Mouse (Mus musculus) testis, postnatal 14 days (tissue): ENCODE data around the gene Mark3.
A peak's percentile ranks its signal among the peaks of the same experiment; 100 is the strongest.

Experiments used
- DNase-seq: peaks from one replicate; pipeline ENCODE4 v3.0.0; 2021; ENCODE audit warnings: low spot score

The Mark3 gene

DNA sequence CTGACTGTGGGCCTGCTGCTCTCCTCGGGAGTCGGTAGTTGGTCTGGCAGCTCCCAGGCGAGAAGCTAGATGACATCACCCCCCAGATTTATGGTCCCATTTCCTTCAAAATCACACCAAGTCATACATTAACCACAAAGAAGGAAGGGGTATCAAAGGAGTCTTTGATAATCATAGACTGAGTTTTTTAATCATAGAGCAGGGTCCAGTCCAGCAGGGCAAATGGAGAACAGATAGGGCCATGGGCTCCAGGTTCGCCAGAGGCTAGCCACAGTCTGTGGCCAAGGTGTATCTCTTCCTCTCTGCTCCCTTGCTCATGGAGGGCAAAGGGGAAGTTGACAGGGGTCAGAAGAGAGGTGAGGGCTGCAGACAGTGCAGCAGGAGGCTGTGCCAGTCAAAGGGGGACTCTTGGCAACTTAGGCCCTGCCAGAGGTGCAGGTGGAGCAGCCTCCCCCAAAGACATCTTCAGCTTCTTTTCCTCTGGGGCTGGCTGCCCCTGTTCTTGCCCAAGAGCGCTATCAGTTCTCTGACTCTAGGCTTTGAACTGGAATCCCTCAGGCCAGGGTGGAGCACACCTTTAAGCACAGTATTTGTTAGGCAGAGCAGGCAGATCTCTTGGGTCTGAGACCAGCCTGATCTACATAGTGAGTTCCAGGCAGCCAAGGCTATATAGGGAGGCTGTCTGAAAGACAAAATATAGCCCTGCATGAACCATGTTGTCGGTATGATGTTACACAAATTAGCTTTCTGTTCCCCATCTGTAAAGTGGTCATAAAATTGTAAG, 101.7 kb downstream of the Mark3 start:
- no peak for DNase-seq

DNA sequence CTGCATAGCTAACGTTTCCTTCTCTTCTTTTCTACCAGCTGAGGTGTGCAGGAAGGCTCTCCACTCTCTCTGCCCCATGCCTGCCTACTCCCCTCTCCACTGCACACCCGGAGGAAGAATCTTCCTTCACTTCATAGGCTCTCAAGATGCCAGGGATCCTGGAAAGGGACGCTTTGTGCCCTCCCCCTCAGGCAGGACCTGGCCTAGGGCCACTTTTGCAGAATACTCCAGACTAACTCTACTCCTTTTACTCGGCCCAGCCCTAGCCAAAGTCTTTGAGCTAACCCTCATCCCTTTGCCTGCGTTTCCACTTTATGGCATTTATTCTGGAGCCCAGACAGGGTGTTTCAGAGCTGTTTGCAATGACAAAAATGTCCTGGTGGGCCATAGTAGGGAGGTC, 103.1 kb downstream of the Mark3 start:
- DNase-seq: peak; percentile 50

DNA sequence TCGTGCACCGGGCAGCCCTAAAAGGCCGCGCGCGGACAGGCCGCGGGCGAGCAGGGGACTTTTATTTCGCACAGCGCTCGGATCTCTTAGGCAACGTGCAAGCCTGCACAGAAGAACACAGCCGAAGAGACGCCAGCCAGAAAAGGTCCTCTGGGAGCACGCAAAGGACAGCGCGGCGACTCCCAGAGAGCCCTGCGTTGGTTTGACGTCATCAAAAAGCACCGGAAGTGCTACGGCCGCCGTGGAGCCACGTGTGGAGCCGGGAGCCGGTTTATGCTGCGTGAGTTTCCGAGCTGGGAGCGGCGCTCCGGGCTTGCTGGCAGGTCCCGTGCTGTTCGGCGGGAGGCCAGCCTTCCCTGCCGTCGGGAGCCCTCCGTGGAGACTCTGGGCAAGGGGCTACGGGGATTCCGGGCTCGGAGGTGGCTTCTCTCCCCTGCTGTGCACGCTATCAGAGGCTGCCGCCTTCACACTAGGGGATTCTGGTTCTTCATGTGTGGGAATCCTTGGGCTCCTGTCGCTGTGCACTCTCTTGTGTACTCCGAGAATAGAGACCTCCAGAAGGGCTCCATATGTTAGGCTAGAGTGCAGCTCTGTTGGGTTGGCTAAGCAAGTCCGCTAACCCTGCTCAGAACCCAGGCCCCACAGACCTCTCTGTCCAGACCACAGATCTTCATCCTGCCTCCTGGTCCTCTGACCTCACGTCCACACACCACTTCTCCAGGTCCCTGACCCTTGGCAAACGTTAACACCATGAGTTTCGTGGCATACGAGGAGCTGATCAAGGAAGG, 103.8 kb downstream of the Mark3 start, which contains the start of gene Trmt61a:
TSS of gene Trmt61a (plus strand) at position 224 of the 788 bp plus-strand sequence.
- DNase-seq: peak; percentile 90

DNA sequence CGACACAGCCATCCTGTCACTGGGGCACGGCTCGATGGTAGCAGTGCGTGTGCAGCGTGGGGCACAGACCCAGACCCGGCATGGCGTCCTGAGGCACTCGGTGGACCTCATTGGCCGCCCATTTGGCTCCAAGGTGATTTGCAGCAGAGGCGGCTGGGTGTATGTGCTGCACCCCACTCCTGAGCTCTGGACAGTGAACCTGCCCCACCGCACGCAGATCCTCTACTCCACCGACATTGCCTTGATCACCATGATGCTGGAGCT, 104.3 kb downstream of the Mark3 start:
- no peak for DNase-seq

DNA sequence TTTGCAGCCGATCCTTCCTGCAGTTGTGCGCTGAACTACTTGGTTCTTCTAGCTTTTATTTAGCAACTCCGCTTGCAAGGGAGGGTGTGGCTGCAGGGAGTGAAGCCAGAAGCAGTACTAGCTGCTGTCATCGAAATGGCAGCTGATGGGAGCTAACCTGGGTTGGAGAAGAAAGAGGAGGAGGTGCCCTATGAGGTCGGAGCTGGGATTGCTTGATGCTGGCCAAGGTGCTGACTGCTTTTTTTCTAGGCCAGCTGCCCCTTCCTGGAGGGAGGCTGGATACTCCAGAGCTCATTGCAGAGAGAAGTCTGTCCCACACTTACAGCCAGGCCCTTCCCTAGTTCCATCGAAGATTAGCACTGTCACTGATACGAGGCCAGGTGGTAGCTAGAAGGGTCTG, 104.7 kb downstream of the Mark3 start:
- no peak for DNase-seq

DNA sequence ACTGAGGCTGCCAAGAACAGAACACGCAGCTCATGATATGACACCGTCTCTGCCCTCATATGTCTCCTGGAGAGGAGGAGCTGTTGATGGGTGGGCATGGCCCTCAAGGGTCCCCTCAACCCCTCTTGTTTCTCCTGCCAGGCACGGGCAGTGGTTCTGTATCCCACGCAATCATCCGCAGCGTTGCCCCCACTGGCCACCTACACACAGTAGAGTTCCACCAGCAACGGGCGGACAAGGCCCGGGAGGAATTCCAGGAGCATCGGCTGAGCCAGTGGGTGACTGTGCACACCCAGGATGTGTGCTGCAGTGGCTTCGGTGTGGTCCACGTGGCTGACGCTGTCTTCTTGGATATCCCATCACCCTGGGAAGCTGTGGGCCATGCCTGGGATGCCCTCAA, 106.3 kb downstream of the Mark3 start:
- DNase-seq: no peak

DNA sequence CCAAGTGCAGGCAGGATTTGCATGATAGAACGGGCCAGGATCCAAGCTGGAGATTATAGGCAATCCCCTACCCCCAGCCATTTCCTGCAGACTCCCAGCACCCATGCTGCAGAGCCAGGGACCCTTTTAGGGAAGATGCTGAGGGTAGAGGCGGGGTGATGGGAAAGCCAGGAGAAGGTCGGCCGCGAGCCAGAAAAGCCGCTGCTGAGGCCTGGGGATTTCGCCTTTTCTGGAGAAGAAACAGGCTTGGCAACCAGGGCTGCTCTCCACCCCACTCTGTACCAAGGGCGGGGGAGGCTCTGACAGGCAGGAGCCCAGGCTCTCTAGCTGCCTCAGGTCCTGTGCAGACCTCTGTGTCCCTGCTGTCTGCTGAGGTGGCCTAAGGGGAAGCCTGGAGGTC, 107.0 kb downstream of the Mark3 start:
- no peak for DNase-seq

DNA sequence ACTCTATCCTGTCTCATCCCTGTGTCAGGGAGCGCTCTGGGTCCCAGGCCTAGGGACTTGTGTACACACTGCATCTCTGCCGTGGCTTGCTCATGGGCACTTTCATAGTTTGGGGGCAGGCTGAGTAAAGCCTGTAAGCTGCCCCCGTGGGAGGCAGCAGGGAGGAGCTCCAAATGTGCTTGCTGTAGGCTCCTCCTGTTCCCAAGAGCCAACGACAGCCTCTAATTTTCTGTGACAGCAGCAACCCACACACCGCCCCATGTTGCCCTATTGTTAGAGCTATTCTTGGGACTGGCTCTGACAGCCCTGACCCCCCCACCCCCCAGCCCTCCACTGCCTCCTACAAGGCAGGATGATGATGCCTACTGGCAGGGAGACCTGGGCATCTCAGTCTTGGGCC, 107.7 kb downstream of the Mark3 start:
- no peak for DNase-seq

DNA sequence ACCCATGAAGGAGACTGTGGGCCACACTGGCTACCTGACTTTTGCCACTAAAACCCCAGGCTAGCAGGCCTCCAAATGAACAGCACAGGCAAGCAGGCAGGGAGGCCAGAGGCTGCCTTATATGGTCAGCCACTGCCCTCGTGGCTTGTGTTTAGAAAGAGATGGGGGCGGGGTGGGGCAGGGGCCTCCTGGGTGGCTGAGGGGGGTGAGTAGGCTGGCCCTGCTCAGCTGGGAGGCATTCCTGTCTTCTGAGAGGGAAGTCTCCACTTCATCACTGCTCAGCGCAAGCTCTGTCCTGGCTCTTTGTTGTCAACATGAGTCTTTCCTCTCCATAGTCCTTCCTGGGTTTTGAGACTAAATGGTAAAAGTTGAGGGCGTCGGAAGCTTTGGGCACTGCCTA, 108.5 kb downstream of the Mark3 start:
- DNase-seq: no peak

DNA sequence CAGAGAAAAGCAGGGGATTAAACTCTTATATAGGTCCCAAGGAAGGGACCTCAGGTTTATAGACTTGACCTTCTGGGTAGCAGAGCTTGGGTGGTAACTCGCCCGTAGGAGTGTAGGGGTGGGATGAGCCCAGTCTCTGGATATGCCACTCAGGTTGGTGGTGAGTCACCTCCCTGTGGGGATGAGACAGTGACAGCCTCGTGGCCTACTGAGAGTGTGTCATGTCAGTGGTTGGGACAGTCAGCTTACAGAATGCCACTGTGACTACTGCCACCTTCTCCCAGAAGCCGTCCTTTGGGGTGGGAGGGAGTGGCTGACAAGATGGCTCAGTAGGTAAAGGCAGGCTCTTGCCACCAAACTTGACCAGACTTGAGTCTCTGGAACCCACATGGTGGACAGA, 112.1 kb downstream of the Mark3 start:
- DNase-seq: no peak

DNA sequence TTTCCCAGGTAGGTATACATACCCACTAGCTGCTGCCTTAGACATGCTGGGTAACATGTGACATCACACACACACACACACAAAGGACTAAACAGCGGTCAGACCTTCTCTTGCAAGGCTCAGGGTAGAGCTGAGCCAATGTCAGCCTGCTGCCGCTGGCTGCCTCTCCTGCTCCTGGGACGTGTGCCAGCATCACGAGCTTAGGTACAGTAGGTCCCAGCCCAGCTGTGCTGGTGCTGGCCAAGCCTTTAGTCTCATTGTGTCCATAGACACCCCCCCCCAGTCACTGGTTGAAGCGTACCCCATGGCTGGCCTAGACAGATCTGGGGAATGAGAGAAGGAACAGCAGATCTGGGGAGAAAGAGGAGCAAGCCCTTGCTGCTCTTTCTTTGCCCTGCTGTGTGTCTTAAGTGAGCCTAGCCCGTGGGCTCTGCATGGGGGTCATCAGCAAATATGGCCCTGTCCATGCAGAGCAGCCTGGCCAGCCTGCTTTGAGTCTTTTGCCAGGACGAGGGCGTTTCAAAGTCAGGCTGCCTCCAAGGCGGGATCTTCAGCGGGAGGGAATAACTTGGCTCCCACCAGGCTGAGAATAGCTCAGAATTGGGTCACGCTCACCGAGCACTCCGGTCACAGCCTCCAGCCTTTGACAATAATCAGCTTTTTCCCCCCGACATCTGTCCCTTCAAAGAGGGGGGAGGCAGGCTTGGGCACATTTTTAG, 113.2 kb downstream of the Mark3 start:
- peak; percentile 79 for DNase-seq

DNA sequence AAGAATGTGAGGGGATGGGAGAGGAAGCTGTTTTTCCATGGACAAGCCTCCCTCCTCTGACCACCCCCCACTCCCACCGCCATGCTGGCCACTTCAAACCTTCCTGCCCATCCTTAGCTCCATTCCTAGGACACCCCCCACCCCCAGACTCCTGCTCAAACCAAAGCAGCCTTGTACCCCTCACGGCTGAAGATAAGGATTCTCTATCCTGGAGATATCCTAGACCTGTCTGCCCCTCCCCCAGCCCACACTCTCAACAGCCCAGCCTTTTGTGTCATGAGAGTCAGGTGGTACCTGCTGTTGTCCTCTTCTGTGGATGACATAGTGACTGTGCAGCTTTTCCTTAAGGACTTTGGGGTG, 113.7 kb downstream of the Mark3 start:
- DNase-seq: no peak

DNA sequence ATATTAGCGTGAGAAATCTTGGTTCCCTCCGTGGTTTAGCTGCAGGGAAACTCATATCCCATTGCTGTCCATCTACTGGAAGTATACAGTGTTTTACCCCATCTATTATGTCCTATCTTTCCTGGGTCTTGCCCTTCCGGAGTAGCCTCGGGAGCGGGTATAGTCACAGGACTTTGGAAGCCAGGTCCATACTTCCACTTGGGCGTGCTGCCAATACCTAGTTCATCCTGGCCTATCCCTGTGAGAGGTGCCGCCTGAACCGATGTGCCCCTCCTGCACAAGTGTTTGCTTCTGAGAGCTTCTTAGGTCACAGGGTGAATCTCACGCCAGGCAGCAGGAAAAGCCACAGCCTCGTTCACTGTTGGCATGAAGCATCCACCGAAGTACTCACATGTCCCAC, 115.1 kb downstream of the Mark3 start:
- no peak for DNase-seq

DNA sequence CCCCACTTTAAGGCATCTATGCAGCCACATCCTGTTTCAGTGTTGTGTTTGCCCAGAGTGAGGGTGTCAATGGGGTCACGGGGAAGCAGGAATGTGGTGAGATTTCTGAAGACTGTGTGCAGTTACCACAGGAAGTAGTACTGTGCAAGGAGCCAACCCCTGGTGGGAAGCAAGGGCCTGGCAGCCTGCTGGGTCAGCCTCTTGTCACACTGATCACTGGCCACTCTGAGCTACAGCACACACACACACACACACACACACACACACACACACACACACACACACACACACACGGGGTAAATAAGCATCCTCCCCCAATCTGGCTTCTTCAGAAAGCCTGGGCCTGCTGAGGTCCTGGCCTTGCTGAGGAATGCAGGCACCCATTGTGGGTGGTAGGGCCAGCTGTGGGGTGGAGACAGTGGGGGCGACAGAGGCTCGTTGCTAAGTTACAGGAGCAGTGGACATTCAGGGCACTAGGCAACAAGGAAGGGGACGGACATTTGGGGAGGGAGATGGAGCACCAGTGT, 117.1 kb downstream of the Mark3 start:
- no peak for DNase-seq

DNA sequence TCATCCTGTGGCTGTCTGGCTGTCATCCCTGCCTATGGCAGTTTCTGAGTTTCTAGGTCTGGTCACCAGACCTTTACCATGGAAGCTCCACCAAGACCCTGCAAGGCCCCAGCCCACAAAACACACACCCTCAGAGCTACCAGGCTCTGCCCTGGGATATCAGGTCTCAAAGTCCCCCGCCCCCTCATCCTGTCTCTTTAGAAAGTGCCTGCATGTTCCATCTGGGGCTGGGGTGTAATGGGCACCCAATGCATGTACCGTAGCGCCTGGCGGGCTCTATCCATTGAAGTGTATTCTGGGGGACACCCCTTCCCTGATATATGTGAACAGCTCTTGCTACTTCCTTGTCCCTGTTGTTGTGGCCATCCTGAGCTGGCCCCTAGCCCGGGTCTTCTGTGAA, 118.6 kb downstream of the Mark3 start:
- no peak for DNase-seq

DNA sequence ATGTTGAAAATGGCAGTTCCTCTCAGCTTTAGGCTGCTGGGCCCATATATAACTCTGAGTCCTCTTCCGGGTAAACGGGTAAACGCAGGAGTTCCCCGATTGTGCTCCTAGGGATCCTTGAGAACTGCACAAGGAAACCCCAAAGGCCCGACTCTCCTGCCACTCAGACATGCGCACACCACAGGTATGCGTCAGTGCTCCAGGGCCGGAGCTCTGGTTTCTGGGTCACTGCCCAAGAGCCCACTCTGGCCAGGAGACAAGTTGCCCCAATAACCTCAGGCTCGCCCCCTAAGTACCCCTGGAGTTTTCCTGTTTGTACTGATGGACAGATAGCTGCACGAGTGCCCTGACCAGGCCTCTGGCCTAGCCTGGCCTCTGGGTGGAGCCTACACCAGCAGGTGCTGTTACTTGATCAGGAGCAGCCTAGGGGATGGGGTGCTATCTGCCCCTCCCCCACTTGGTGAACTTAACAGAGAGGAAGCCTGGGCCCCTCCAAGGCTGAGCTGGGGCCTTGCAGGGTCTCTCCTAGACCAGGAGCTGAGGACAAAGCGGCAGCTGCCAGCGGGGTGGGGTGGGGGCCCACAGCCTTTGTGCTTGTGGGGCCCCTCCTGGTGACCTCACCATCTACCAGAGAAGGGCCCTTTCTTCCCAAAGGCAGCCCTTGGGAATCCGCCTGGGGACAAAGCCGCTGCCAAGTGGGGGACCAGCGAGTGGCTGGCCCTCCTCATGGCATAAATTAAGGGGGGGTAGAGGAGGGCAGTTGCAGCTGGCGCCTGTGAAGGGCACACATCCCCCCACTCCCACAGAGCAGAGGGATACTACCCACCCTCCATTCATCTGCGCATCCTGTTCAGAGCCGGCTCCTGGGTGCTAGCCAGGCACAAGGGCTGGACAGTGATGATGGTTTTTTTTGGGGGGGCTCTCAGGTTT, 119.3 kb downstream of the Mark3 start:
- no peak for DNase-seq

DNA sequence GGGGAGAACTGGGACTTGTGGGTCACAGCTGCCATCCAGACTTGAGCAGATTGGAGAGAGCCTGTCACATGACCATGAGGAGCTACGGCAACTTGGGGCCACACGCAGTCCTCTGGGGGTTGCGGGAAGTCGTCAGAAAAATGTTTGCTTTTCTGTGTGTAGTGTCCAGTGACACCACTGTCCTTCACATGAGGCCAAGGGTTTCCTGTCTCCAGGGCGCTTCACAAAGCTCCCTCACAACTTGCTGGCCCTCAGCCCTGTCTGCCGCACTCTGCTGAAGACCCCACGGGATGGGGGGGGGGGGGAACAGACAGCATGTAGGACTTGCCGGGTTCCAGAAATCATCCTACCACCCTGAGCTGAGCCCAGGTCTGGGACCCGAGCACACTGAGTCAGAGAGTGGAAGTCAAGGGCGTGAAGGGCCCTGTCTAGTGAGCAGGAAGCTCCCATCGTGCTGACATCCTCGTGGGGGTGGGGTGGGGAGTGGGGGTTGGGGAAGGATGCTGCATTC, 120.0 kb downstream of the Mark3 start:
- DNase-seq: no peak

DNA sequence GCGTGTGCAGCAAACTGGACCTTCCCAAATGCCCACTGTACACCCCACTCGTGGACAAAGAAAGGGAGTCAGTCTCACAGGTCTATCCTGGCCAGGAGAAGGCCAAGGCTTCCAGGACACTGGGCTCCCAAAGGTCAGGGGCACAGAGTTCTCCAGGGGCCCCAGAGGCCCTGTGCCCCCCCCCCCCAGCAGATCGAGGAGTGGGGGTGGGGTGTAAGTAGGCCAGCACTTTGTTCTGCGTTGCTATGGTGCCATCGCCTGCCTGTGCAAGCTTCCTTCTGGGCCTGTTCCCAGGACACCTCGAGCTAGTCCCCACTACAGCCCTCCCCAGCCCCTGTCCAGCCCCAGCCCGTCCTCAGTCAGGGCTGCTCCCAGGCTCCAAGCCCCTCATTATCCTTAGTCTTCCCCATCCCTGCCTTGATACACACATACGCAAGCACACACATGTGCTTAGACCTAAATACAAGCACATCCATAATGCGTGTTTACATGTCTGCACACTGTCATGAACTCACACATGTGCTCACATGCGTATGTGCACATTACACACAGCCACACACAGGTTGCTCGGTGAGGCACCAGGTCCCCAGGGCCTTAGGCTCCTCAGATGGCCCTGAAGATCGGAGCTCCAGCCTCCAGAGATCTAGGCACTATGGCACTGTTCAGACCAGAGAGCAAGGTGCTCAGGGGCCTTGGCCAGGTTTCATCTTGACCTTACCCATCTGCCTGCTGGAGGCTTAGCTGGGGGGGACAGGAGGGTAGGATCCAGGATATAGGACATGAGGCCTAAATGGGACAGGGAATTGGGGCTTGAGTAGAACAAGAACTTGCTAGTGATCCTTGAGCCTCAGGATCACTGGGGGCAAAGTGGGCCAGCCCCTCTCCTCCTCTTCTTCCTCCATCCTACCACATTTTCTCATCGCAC, 120.8 kb downstream of the Mark3 start:
- no peak for DNase-seq

DNA sequence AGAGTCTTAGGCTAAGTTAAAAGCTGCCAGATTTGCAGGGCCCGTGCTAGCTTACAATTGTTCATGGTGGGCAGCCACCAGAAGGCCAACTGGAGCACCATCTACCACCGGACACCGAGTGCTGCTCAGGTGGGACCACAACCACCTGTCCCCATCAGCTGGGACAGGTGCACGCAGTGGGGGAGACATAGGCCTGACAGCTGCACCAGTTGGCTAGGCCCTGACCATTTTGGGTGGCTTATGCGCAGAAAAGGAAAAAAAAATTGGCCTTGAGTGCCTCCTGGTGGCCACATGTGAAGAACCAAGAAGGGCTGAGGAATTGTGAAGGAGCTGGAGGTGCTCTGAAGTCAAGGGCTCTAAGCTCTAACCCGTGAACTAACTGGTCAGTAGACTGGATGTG, 121.9 kb downstream of the Mark3 start:
- no peak for DNase-seq

DNA sequence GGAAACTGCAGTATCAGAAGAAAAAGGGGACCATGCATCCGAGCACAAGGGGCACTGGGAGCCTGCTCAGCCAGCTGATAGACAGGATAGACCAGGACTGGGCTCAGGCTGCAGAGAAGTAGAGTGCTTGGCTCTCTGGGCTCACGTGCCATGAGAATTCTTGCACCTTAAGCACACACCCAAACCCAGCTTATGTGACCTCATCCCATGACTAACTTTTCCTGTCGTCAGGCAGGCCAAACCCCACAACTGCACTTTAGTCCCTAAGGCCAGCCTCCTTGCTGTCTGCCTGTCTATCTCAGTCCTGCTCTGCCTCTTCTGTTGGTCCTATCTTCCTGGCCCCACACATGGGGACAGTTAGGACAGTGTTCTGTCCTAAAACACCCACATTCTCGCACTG, 123.4 kb downstream of the Mark3 start:
- DNase-seq: no peak
